Mouse (Mus musculus): ENCODE measurements around the gene Trip13. TPM values are rescaled to one million over a fixed set of nuclear protein-coding genes. Genes with fewer than 3 reads are reported as not detected.

Trip13 gene
- total RNA-seq, 2 experiments from 2014 or later, result 0.63 to 0.67 TPM

DNA sequence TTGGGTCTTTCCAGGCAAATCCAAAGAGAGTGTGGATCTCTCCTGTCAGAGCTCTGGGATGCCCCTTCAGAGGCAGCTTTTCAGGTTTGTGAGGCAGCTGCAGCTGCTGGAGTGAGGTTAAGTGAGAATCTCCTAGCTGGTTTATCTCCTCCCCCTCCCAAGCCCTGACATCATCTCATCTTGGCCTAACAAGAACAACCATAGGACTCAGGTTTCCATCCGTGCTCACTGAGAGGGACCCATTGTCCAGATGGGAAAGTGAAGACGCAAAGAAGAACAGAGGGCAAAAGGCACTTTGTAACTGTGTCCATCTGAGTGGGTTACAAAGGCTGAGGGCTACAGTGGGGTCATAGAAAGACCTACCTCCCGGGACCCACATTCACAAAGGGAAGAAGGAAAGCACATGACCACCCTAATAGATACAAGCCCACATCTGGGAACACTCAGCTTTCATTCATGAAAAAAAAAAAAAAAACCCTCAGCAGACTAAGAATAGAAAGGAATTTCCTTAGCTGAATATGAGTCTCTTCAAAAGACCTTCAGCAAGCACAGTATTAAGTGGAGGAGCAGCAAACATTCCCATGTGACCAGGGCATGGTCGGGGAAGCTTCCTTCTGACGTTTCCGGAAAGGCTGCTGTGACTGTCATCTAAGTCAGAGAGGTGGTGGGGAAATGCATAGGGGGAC is 44.9 kb downstream of the Trip13 start:
- no peak for DNase-seq (ENCODE audit: low spot score in 2 of 2)

DNA sequence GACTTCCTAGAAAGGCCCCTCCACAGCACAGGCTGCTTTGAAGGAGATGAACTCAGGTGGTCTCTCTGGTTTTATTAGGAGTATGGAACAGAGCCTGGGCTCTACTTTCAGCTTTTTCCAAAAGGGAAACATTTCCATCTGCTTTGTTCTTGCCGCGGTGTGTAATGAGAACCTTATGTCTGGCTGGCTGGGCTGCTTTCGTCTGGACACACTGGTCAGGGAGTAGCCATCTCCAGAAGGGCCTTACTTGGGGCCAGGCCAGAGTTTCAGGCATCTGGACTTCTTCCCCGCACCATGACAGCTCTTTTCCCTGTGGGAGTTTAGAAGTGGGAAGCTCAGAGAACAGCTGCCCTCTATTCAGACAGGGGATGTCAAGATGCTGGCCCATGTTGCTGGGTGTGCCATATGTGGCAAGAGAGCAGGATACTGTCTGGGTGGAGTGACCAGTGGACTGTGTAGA is 50.1 kb downstream of the Trip13 start:
- no peak for DNase-seq (ENCODE audit: low spot score in 2 of 2)

GRCm38 (mm10) chr13:73886601-73887000 is 51.0 kb downstream of the Trip13 start:
- DNase-seq (ENCODE audit: low spot score in 2 of 2), result no peak

GRCm38 (mm10) chr13:73886066-73886465 is 51.5 kb downstream of the Trip13 start:
- no peak for DNase-seq (ENCODE audit: low spot score in 2 of 2)

DNA sequence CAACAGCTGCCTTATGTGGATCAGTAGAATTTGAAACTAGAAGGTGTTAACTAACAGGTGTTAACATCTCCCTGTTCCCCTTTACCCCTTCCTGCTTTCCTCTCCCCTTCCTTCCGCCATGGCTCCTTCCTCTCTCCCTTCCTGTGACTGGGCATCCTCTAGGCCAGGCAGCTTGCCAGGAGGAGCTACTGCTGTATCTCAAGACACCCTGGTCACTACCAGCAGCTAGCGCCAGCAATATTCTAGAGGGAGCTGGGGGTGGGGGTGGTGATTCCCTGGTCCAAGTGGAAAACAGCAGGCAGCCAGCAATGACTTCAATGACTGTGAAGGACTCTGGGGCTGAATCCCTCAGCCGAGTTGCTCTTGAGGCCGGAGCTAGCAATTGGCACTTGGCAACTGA is 51.9 kb downstream of the Trip13 start:
- DNase-seq (ENCODE audit: low spot score in 2 of 2), result no peak

DNA sequence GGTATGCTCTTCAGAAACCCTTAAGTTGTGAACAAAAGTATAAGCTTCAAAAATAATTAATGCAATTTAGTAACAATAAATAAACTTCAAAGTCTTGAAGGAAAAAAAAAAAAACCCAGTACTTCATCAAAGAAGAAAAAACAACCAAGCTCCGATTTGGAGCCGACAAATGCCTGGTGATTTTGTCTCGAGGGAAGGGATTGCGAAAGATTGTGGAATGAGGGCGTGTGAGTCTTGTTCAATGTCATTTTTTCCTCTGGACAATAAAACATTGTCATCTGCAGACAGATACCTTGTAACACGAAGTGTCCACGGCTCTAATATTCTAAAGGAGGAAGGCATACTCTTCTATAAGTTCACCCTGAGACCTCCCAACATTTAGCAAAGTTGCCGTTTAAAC is 56.2 kb downstream of the Trip13 start:
- no peak for DNase-seq (ENCODE audit: low spot score in 2 of 2)

DNA sequence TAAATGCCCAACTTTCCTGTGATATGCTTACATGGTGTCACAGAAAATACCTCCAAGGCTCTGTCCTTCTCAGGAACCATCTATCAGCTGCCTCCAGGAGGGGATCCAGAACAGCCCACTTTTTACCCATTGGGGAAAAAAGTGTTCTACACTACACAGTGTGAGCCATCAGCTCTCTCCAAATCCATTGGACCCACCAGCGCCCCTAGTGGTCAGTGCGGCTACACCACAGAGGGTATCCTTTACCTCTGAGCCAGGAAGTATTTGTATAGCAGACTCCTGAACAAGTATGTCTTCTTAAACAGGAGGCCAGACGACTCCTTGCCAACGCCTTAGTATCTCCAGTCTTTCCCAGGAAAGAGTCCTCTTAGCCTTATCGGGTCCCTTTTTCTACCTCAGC is 57.8 kb downstream of the Trip13 start:
- peak; percentile 40 to 62 for DNase-seq (ENCODE audit: low spot score in 2 of 2)

DNA sequence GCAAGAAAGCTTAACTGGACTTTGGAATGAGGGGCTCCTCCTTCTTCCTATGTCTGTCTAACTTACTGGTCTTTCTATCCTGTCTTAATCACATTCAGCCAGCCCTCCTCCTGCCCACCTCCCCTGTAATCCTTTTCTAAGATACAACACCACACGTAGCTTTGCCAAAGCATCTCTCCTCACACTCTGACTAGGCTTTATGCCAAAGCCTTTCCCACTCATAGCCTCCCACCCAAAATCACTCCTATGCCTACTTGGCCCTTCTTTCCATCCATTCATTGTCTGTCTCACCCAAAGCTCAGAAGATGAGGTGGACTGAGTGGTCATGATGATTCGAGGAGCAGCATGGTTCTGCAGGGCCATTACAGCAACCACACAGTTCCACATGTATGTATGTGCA is 65.4 kb downstream of the Trip13 start:
- no peak for DNase-seq (ENCODE audit: low spot score in 2 of 2)

Small RNA genes within 50 kb of the gene (microRNA-seq; reads per million reads assigned to microRNA genes)
- gene Gm25197 (ENCODE audit: borderline number of aligned reads in 2 of 2), result 0 reads per million in 2 experiments

Other genes with a start within 250 kb of the Trip13 start
- under 1 TPM; 0.35 to 0.36 TPM for gene Slc6a19, start 232.9 kb downstream of the Trip13 start, total RNA-seq (2021)
- gene Slc12a7, start 204.7 kb downstream of the Trip13 start, total RNA-seq (2021), result 10 to 100 TPM; 33.1 to 38.4 TPM
- 1 to 10 TPM; 1.4 to 1.8 TPM for gene Nkd2, start 90.2 kb downstream of the Trip13 start, total RNA-seq (2021)
- gene Brd9, start within 50 bp of the Trip13 start, total RNA-seq (2021), result 10 to 100 TPM; 27.4 to 31.8 TPM
- gene Zdhhc11, start 26.1 kb upstream of the Trip13 start, total RNA-seq (2021), result not detected
- gene Tppp, start 71.6 kb upstream of the Trip13 start, total RNA-seq (2021), result 10 to 100 TPM in 1 of 2 experiments, 1 to 10 TPM in 1; 8.5 to 15.4 TPM
- gene Cep72, start 124.5 kb upstream of the Trip13 start, total RNA-seq (2021), result 1 to 10 TPM; 1.3 to 2.2 TPM
- gene Slc9a3, start 183.7 kb upstream of the Trip13 start, total RNA-seq (2021), result under 1 TPM; 0.73 to 0.99 TPM

Data from adrenal gland, adult 18-20 months (tissue).